Mouse (Mus musculus) CH12.LX (cell line): ENCODE measurements around the gene Egfl7. TPM values are rescaled to one million over a fixed set of nuclear protein-coding genes. Genes with fewer than 3 reads are reported as not detected.

ENCODE experiments used
- DNase-seq: peaks from one replicate; pipeline ENCODE4 v3.0.0-alpha.2; 2013; ENCODE audit errors: extremely low read depth
- H3K27ac ChIP-seq: 2 replicates; pipeline ENCODE4 v1.5.1; 2012; ENCODE audit warnings: low read depth, mild to moderate bottlenecking, control low read depth, moderate library complexity; ENCODE audit not compliant: insufficient read depth
- H3K27me3 ChIP-seq: replicated peaks from 2 replicates; pipeline ENCODE3; 2012; ENCODE audit warnings: inconsistent platforms
- H3K36me3 ChIP-seq, 2 experiments: replicated peaks in 1 of 2; 2 replicates each; pipeline versions ENCODE3 to v1.6.1; 2012; ENCODE audit warnings: inconsistent platforms in 1 of 2, low read length in 1 of 2, mild to moderate bottlenecking in 1 of 2, mixed read lengths in 1 of 2, moderate library complexity in 1 of 2; ENCODE audit not compliant: control insufficient read depth in 1 of 2, insufficient read depth in 1 of 2
- H3K4me1 ChIP-seq, 2 experiments: 2 replicates each; pipeline ENCODE4 v1.6.1; 2012; ENCODE audit warnings: inconsistent platforms in 1 of 2, moderate library complexity in 1 of 2; ENCODE audit not compliant: insufficient read depth in 2 of 2, control insufficient read depth in 1 of 2
- H3K4me2 ChIP-seq: 2 replicates; pipeline ENCODE4 v1.6.1; 2012; ENCODE audit warnings: low read depth, mild to moderate bottlenecking, control low read depth; ENCODE audit not compliant: poor library complexity, insufficient read depth, severe bottlenecking
- H3K4me3 ChIP-seq, 3 experiments: fragments of 150-350 bp in 1 of 3; sonication (generic) in 1 of 3; replicated peaks in 1 of 3; 2 replicates each; pipeline versions ENCODE3 to v1.5.1; 2011 to 2012; ENCODE audit warnings: low read depth in 2 of 3, low read length in 2 of 3, mild to moderate bottlenecking in 2 of 3, moderate library complexity in 2 of 3, control low read depth in 1 of 3, improper control_type of control experiment in 1 of 3, inconsistent platforms in 1 of 3, mixed read lengths in 1 of 3; ENCODE audit not compliant: poor library complexity in 1 of 3
- H3K79me2 ChIP-seq: replicated peaks from 2 replicates; pipeline ENCODE4 v1.6.1; 2012; ENCODE audit warnings: mild to moderate bottlenecking, moderate library complexity; ENCODE audit not compliant: control insufficient read depth, poor library complexity, insufficient read depth, severe bottlenecking; ENCODE audit errors: extremely low read depth
- H3K9ac ChIP-seq: 2 replicates; pipeline ENCODE4 v1.6.1; 2012; ENCODE audit warnings: low read depth, mild to moderate bottlenecking, control low read depth, moderate library complexity; ENCODE audit not compliant: insufficient read depth
- H3K9me3 ChIP-seq: replicated peaks from 2 replicates; pipeline ENCODE3; 2012; ENCODE audit warnings: low read length, inconsistent platforms, mixed read lengths
- CTCF ChIP-seq, 2 experiments: IDR thresholded peaks in 1 of 2; conservative IDR thresholded peaks in 1 of 2; 2 replicates each; pipeline ENCODE4 v1.5.1; 2011 to 2012; ENCODE audit warnings: low read depth in 2 of 2, low read length in 2 of 2, improper control_type of control experiment in 1 of 2, inconsistent platforms in 1 of 2, mild to moderate bottlenecking in 1 of 2, moderate library complexity in 1 of 2
- ETS1 ChIP-seq: conservative IDR thresholded peaks from 2 replicates; pipeline ENCODE4 v1.6.1; 2012; ENCODE audit warnings: low read depth, mild to moderate bottlenecking, inconsistent platforms, low read length, improper control_type of control experiment, moderate library complexity
- GABPA ChIP-seq: IDR thresholded peaks from 2 replicates; pipeline ENCODE4 v1.6.1; 2012; ENCODE audit warnings: low read depth, low read length, improper control_type of control experiment, inconsistent platforms; ENCODE audit not compliant: insufficient replicate concordance
- HCFC1 ChIP-seq: IDR thresholded peaks from 2 replicates; pipeline ENCODE4 v1.6.1; 2012; ENCODE audit warnings: low read depth, mild to moderate bottlenecking, inconsistent platforms, low read length, improper control_type of control experiment
- JUN ChIP-seq: IDR thresholded peaks from 2 replicates; pipeline ENCODE4 v1.6.1; 2011; ENCODE audit warnings: low read depth, mild to moderate bottlenecking, low read length, improper control_type of control experiment, moderate library complexity; ENCODE audit not compliant: insufficient read depth
- JUND ChIP-seq: conservative IDR thresholded peaks from 2 replicates; pipeline ENCODE4 v1.6.1; 2011; ENCODE audit warnings: low read depth, low read length, improper control_type of control experiment
- MAFK ChIP-seq: IDR thresholded peaks from 2 replicates; pipeline ENCODE4 v1.6.1; 2011; ENCODE audit warnings: low read length, improper control_type of control experiment; ENCODE audit not compliant: insufficient replicate concordance
- MAX ChIP-seq: IDR thresholded peaks from 2 replicates; pipeline ENCODE4 v1.6.1; 2011; ENCODE audit warnings: low read length, improper control_type of control experiment
- MEF2A ChIP-seq: IDR thresholded peaks from 2 replicates; pipeline ENCODE4 v1.6.1; 2014; ENCODE audit warnings: low read depth, mild to moderate bottlenecking, inconsistent platforms, low read length, improper control_type of control experiment, borderline replicate concordance
- MYC ChIP-seq: IDR thresholded peaks from 2 replicates; pipeline ENCODE4 v1.6.1; 2011; ENCODE audit warnings: low read depth, mild to moderate bottlenecking, improper control_type of control experiment, low read length
- POLR2A ChIP-seq: IDR thresholded peaks from 2 replicates; pipeline ENCODE4 v1.6.1; 2011; ENCODE audit warnings: low read depth, mild to moderate bottlenecking, improper control_type of control experiment, low read length
- SIN3A ChIP-seq: IDR thresholded peaks from 2 replicates; pipeline ENCODE4 v1.6.1; 2012; ENCODE audit warnings: low read length, improper control_type of control experiment, inconsistent platforms
- SMC3 ChIP-seq: IDR thresholded peaks from 2 replicates; pipeline ENCODE4 v1.6.1; 2011; ENCODE audit warnings: low read depth, low read length, improper control_type of control experiment
- TCF12 ChIP-seq: IDR thresholded peaks from 2 replicates; pipeline ENCODE4 v1.6.1; 2014; ENCODE audit warnings: low read depth, mild to moderate bottlenecking, inconsistent platforms, low read length, improper control_type of control experiment
- ZC3H11A ChIP-seq: IDR thresholded peaks from 2 replicates; pipeline ENCODE4 v1.6.1; 2012; ENCODE audit warnings: low read depth, mild to moderate bottlenecking, inconsistent platforms, low read length, improper control_type of control experiment
- ZMIZ1 ChIP-seq: IDR thresholded peaks from 2 replicates; pipeline ENCODE4 v1.6.1; 2012; ENCODE audit warnings: low read depth, mild to moderate bottlenecking, inconsistent platforms, low read length, improper control_type of control experiment
- ZNF384 ChIP-seq: IDR thresholded peaks from 2 replicates; pipeline ENCODE4 v1.6.1; 2012; ENCODE audit warnings: low read depth, low read length, improper control_type of control experiment, inconsistent platforms
- dilution Hi-C: fragments of 300-500 bp; cut with MboI; formaldehyde crosslinking; loops from 2 replicates; pipeline ENCODE4 v1.14.3; 2020; ENCODE audit warnings: low sequenced_read_pairs; ENCODE audit not compliant: extremely low pct_unique_long_range_greater_than_20kb, extremely low pct_ligation_motif_present
- in situ Hi-C: fragments of 300-500 bp; cut with MboI; formaldehyde crosslinking; loops from 3 replicates; pipeline ENCODE4 v1.14.3; 2019; ENCODE audit warnings: low sequenced_read_pairs, low pct_ligation_motif_present, low pct_unique_long_range_greater_than_20kb, mixed read lengths
- polyA plus RNA-seq: library from polyadenylated mRNA; unstranded; fragments of >175 nt; gene quantifications from 2 replicates; pipeline ENCODE4 v1.2.1, GENCODE M21; 2012; ENCODE audit warnings: low read depth; ENCODE audit not compliant: insufficient read length
- total RNA-seq, 2 experiments: library from RNA; depleted of rRNA; stranded (reverse); fragments of 300-350 nt in 1 of 2; fragments of >200 nt in 1 of 2; gene quantifications; 2 replicates each; pipeline ENCODE4 v1.2.3; 2012 to 2014

Egfl7 gene
- total and polyA plus RNA-seq, 3 experiments: 20.1 to 39.3 (median 24.7) TPM

GRCm38 (mm10) chr2:26582741-26583140 is 2.9 kb downstream of the Egfl7 start:
- Histone ChIP-seq H3K4me2 (no peak overlapping the region), H3K79me2 (no peaks in the 10 kb centered on the region), H3K27ac (no peak overlapping the region), H3K4me3 (no peak overlapping the region), H3K36me3 (no peaks in the 10 kb centered on the region), H3K4me1 (peaks cover 14 to 36% of the 10 kb centered on the region in 2 experiments), H3K9me3 (no peaks in the 10 kb centered on the region), H3K9ac (no peak overlapping the region), H3K27me3 (peaks cover 32% of the 10 kb centered on the region)
- no peak for DNase-seq
- in situ Hi-C loops (no loop called here), dilution Hi-C loops (no loop called here)
- TF ChIP-seq SMC3 (no peak), HCFC1 (no peak), MEF2A (no peak), MAX (no peak), TCF12 (no peak), MAFK (no peak), ZMIZ1 (no peak), ZNF384 (no peak), GABPA (no peak), JUN (no peak), JUND (no peak), MYC (no peak), SIN3A (no peak), CTCF (conservative IDR thresholded peaks at IDR 0.05 in 1 of 2, IDR thresholded peaks at IDR 0.05 in 1 of 2; ENCODE audit: low read depth in 2 of 2, low read length in 2 of 2) (no peak), POLR2A (no peak), ETS1 (no peak)

GRCm38 (mm10) chr2:26583640-26584039 is 3.8 kb downstream of the Egfl7 start:
- Histone ChIP-seq H3K27ac (no peak overlapping the region), H3K4me2 (no peak overlapping the region), H3K36me3 (no peaks in the 10 kb centered on the region), H3K4me3 (no peak overlapping the region), H3K9me3 (no peaks in the 10 kb centered on the region), H3K9ac (no peak overlapping the region), H3K27me3 (peaks cover 32% of the 10 kb centered on the region), H3K79me2 (no peaks in the 10 kb centered on the region), H3K4me1 (peaks cover 10 to 27% of the 10 kb centered on the region in 2 experiments)
- in situ Hi-C loops: no loop called here
- no peak for DNase-seq
- TF ChIP-seq ZC3H11A: no peak
- dilution Hi-C loops: no loop called here
